Mouse (Mus musculus) liver, adult 2 months (tissue): ENCODE results near the gene Prkca.

ENCODE experiments used
- CTCF ChIP-seq: fragments of 200-500 bp; IDR thresholded peaks from 2 replicates; pipeline ENCODE4 v1.5.1; 2011; ENCODE audit warnings: low read depth, low read length, control low read depth
- POLR2A ChIP-seq: fragments of 200-500 bp; IDR thresholded peaks from 2 replicates; pipeline ENCODE4 v1.6.1; 2011; ENCODE audit warnings: low read length, control low read depth; ENCODE audit not compliant: insufficient read depth; ENCODE audit errors: extremely low read depth

DNA sequence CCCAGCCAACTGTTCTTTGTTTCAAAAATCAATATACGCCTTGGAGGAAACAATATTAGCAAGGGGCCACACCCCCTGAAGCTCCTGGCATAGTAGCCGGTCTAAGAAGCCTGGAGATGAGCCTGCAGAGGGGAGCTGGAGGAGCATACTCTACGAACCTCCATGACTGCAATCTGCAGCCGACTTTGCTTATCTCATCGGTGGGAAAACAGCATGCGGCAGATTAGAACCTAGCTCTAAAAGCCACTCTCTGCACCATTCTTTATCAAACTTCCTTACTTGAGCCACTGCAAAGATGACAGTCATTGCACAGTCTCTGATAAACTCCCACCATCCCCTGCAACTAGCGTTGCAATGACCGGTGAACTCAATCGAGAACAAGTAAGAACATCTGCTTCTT, 194.5 kb downstream of the Prkca start:
- TF ChIP-seq CTCF (no peak), POLR2A (no peak)
